Mouse (Mus musculus): Measurements from ENCODE around the gene Gm8947.
"Not testable (repeated sequence)": the region's sequence is repeated elsewhere in the genome, so short reads cannot be mapped to it uniquely, and the experiment has no call there.

The Gm8947 gene

DNA sequence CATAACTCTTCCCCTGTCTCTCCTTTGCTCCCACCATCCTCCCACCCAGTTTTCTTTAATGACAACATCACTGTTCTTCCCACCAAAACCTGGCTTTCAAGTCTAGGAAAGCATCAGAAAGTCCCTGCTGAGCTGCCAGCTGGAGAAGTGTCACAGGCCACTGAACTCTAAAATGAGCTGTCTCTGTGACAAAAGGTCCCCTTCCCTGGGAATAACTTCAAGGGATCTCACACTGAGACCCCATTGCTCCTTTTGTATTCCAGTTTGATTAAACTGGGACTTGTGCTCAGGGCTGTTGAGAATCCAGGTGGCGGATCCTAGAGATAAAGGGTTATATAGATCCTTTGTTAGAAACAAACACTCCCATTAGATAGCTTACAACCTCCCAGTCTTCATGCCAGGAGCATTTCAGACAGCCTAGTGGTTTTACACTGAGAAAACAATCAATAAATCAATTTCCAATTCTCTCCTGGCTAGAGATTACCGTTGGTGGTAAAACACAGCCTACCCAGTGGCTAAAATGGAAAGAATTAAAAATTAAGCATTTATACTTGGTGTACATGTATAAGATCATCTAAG is 13.6 kb upstream of the Gm8947 start:
- DNase-seq (ENCODE audit: extremely low spot score, low read depth, low spot score), result no peak

DNA sequence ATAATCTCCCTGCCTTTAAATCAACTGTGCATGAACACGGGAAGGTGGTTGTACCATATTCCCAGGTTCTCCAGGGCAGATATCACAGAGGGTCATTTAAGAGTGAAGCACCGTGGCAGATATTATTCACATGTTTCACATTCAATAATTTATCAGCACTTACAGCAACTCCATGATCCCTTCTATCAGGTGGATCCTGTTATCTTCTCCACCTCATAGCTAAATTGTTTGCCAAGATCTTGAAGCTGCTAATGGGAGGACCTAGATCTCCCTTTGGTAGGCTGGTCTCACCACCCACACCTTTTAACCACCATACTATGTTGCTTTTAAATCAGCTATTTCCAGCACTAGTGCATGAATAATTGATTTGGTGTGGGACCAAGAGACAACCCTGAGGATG is 12.0 kb upstream of the Gm8947 start:
- DNase-seq (ENCODE audit: extremely low spot score, low read depth, low spot score), result no peak

DNA sequence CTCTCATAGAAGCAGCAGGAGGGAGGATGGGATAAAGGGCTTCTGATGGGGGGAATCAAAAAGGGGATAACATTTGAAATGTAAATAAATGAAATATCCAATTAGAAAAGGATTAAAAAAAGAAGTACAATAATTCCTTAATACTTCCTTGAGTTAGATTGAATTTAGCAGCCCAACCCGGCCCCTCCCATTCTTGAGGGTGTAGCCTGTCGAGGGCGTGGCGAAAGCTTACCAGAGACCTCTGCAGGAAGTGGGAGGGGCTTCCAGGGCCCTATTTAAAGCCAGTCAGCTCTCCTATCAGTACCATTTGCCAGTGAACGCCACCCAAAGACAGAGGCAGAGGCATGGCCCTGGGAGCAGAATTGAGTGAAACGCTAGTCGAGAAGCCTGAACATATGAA is 9.9 kb upstream of the Gm8947 start, which contains the start of gene Gm47985:
TSS of gene Gm47985 (plus strand) at position 272 of the 400 bp plus-strand sequence.
- not testable (repeated sequence) for DNase-seq (ENCODE audit: extremely low spot score, low read depth, low spot score)

- not testable (repeated sequence) for DNase-seq (ENCODE audit: extremely low spot score, low read depth, low spot score)
Measured at GRCm38 (mm10) chr1:151186186-151186585, 6.0 kb upstream of the Gm8947 start.

DNA sequence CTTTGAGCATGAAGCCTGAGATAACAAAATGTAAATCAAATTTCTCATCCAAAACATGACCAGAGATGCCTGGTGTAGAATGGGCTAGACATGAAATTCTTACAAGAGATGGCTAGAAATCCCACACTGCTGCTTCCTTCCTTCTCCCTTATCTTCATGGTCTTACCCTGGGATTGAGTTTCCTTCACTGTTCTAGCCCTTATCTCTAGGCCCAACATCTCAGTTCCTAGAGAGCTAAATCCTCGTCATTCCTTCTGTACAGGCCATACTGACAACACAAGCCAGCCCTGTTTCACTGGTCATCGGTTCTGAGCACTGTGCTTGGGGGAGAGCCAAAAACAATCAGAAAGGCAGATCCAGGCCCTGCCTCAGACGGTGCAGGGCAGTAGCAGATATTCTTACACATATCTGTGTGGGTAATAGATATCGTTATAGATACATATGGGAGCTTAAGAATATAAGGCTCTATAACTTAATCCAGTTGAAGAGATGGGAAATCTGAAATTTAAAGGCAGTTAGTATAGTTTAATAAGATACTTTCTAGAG is 5.2 kb upstream of the Gm8947 start:
- not testable (repeated sequence) for DNase-seq (ENCODE audit: extremely low spot score, low read depth, low spot score)

- no peak for DNase-seq (ENCODE audit: extremely low spot score, low read depth, low spot score)
Measured at GRCm38 (mm10) chr1:151188469-151188868, 3.7 kb upstream of the Gm8947 start.

- not testable (repeated sequence) for DNase-seq (ENCODE audit: extremely low spot score, low read depth, low spot score)
Measured at GRCm38 (mm10) chr1:151192739-151193138, 563 bp downstream of the Gm8947 start.

DNA sequence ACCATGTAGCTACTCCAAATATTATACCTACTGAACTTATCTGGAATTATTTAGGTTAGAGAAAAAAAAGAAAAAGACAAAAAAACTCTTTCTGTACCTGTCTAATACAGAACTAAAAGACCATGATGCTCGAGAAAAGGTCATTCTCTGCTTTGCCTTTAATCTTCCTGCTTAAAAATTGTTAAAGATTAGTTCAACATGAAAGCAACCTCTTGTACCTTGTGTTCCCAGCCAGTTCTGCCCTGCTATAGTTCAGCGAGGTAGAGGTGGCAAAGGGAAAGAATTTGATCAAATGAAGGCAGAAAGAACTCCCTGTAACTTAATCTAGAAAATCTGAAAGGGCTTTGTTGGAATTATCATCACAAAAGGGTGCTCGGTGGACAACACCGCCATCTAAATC is 3.8 kb downstream of the Gm8947 start:
- not testable (repeated sequence) for DNase-seq (ENCODE audit: extremely low spot score, low read depth, low spot score)

GRCm38 (mm10) chr1:151196690-151197089 is 4.5 kb downstream of the Gm8947 start:
- DNase-seq (ENCODE audit: extremely low spot score, low read depth, low spot score), result not testable (repeated sequence)

DNA sequence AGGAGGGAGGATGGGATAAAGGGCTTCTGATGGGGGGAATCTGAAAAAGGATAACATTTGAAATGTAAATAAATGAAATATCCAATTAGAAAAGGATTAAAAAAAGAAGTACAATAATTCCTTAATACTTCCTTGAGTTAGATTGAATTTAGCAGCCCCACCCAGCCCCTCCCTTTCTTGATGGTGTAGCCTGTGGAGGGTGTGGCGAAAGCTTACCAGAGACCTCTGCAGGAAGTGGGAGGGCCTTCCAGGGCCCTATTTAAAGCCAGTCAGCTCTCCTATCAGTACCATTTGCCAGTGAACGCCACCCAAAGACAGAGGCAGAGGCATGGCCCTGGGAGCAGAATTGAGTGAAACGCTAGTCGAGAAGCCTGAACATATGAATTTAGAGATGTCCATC is 5.9 kb downstream of the Gm8947 start, which contains the start of gene Gm47995:
TSS of gene Gm47995 (plus strand) at position 329 of the 400 bp plus-strand sequence.
- not testable (repeated sequence) for DNase-seq (ENCODE audit: extremely low spot score, low read depth, low spot score)

GRCm38 (mm10) chr1:151200620-151201019 is 8.4 kb downstream of the Gm8947 start:
- not testable (repeated sequence) for DNase-seq (ENCODE audit: extremely low spot score, low read depth, low spot score)

DNA sequence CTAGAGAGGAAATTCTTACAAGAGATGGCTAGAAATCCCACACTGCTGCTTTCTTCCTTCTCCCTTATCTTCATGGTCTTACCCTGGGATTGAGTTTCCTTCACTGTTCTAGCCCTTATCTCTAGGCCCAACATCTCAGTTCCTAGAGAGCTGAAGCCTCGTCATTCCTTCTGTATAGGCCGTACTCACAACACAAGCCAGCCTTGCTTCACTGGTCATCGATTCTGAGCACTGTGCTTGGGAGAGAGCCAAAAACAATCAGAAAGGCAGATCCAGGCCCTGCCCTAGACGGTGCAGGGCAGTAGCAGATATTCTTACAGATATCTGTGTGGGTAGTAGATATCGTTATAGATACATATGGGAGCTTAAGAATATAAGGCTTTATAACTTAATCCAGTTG is 10.6 kb downstream of the Gm8947 start:
- not testable (repeated sequence) for DNase-seq (ENCODE audit: extremely low spot score, low read depth, low spot score)

GRCm38 (mm10) chr1:151203818-151204217 is 11.6 kb downstream of the Gm8947 start, which contains the start of gene 3110040M04Rik:
Gene 3110040M04Rik (plus strand): TSS chr1:151204121.
- not testable (repeated sequence) for DNase-seq (ENCODE audit: extremely low spot score, low read depth, low spot score)

- not testable (repeated sequence) for DNase-seq (ENCODE audit: extremely low spot score, low read depth, low spot score)
Measured at GRCm38 (mm10) chr1:151208493-151208892, 16.3 kb downstream of the Gm8947 start.

GRCm38 (mm10) chr1:151208944-151209343 is 16.8 kb downstream of the Gm8947 start:
- not testable (repeated sequence) for DNase-seq (ENCODE audit: extremely low spot score, low read depth, low spot score)

GRCm38 (mm10) chr1:151209824-151210355 is 17.7 kb downstream of the Gm8947 start, which contains the start of gene Gm47996:
Gene Gm47996 (plus strand): TSS chr1:151210131.
- not testable (repeated sequence) for DNase-seq (ENCODE audit: extremely low spot score, low read depth, low spot score)

DNA sequence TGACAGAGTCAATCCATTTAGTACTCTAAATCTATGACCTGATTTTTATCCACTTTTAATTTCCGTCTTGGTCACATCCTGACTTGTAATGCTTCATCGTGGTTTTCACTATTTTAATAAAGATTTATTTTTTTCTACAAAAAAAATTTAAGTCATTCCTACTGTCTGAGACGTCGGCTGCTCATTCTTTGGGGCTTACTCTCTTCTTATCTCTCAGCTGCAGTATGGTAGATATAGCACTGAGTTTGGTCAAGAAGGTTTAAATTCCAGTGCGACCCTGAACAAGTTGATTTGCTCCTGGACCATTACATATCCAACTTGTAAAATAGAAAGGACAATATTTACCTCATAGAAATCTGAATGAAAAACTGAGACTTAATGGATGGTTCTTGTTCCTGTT is 19.5 kb downstream of the Gm8947 start:
- not testable (repeated sequence) for DNase-seq (ENCODE audit: extremely low spot score, low read depth, low spot score)

- DNase-seq (ENCODE audit: extremely low spot score, low read depth, low spot score), result no peak
Measured at GRCm38 (mm10) chr1:151214862-151215261, 22.7 kb downstream of the Gm8947 start.

DNA sequence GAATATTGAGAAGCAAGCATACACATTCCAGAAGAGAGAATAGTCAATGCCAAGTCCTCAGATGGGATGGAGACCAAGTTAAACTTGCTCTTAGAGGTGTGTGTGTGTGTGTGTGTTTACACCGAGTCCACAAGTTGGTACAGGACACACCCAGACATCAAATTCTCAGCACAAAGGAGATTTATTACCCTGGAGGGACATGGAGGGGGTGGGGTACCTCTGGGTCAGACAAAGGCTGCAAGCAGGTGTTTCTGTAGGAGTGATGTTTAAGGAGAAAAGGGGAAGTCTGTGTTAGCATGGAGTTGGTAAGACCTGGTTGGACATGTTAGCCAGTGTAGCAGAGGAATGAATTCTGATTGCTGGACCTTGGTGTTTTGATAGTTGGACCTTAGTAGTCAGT is 23.8 kb downstream of the Gm8947 start:
- DNase-seq (ENCODE audit: extremely low spot score, low read depth, low spot score), result no peak

GRCm38 (mm10) chr1:151216417-151216816 is 24.2 kb downstream of the Gm8947 start:
- no peak for DNase-seq (ENCODE audit: extremely low spot score, low read depth, low spot score)

GRCm38 (mm10) chr1:151219045-151219444 is 26.9 kb downstream of the Gm8947 start:
- DNase-seq (ENCODE audit: extremely low spot score, low read depth, low spot score), result no peak

- no peak for DNase-seq (ENCODE audit: extremely low spot score, low read depth, low spot score)
Measured at GRCm38 (mm10) chr1:151220098-151220497, 27.9 kb downstream of the Gm8947 start.
